Mouse (Mus musculus) spleen, adult 18-20 months (tissue): ENCODE measurements around the gene Zfp574.

Experiments
- DNase-seq, 2 experiments: peaks; one replicate each; pipeline ENCODE4 v3.0.0; 2022; ENCODE audit warnings: mixed read lengths in 2 of 2

Gene Zfp574

GRCm38 (mm10) chr7:25120061-25120834 is 47.9 kb downstream of the Zfp574 start:
- DNase-seq = peak; percentile 88

- no peak for DNase-seq
Observed at GRCm38 (mm10) chr7:25121240-25121786, 48.9 kb downstream of the Zfp574 start.

GRCm38 (mm10) chr7:25125716-25126281 is 53.4 kb downstream of the Zfp574 start:
- DNase-seq = no peak

GRCm38 (mm10) chr7:25127971-25128370 is 55.6 kb downstream of the Zfp574 start:
- no peak for DNase-seq

- DNase-seq = peak; percentile 75 to 83
Observed at GRCm38 (mm10) chr7:25129390-25129979, 57.1 kb downstream of the Zfp574 start.

- DNase-seq = no peak
Observed at GRCm38 (mm10) chr7:25130565-25130964, 58.2 kb downstream of the Zfp574 start.

- DNase-seq = no peak
Observed at GRCm38 (mm10) chr7:25131247-25131646, 58.9 kb downstream of the Zfp574 start.

- peak; percentile 82 to 83 for DNase-seq
Observed at GRCm38 (mm10) chr7:25132318-25132960, 60.1 kb downstream of the Zfp574 start.
